Mouse (Mus musculus): Measurements from ENCODE around the gene Tec. TPM values are rescaled to one million over a fixed set of nuclear protein-coding genes. Genes with fewer than 3 reads are reported as not detected.

The Tec gene
- polyA plus RNA-seq, 1 experiment from 2014 or later: 5.2 TPM

- Histone ChIP-seq H3K27me3 (no peaks in the 10 kb centered on the region), H3K4me1 (no peaks in the 10 kb centered on the region), H3K4me3 (no peak overlapping the region), H3K27ac (replicated peaks) (no peak overlapping the region), H3K9ac (replicated peaks) (no peak overlapping the region), H3K36me3 (no peaks in the 10 kb centered on the region), H3K4me2 (replicated peaks) (no peak overlapping the region), H3K9me3 (no peaks in the 10 kb centered on the region)
- 88% methylated on average over 19 of the region's 19 CpGs for WGBS
- ATAC-seq (ENCODE audit: low FRiP score, low read depth): no peak
These were observed 18.4 kb upstream of the Tec start for GRCm38 (mm10) chr5:72886458-72887222.

GRCm38 (mm10) chr5:72883706-72884105, 15.4 kb upstream of the Tec start:
- no peak overlapping the region for H3K4me2 ChIP-seq (replicated peaks)
- H3K9ac ChIP-seq (replicated peaks): no peak overlapping the region
- no peaks in the 10 kb centered on the region for H3K9me3 ChIP-seq
- H3K4me3 ChIP-seq: no peak overlapping the region
- H3K27me3 ChIP-seq: no peaks in the 10 kb centered on the region
- ATAC-seq (ENCODE audit: low FRiP score, low read depth): no peak
- 80% methylated on average over 3 of the region's 3 CpGs for WGBS
- no peaks in the 10 kb centered on the region for H3K36me3 ChIP-seq
- no peak overlapping the region for H3K27ac ChIP-seq (replicated peaks)
- H3K4me1 ChIP-seq: no peaks in the 10 kb centered on the region

DNA sequence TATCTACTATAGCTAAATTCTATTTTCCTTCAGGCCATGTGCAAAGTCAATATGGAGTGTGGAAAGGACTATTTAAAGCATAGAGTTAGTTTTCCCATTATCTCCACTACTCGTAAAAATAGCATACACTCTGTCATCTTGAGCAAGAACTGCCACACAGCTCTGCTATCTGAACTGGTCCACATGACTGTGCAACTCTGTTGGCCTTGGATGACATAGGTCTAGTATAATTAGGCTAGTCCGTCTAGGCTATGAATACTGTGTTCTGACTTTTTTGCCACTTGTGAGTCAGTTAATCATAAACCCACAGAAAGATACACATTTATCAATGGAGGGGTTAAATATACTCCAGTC, 14.1 kb upstream of the Tec start:
- H3K9me3 ChIP-seq: no peaks in the 10 kb centered on the region

GRCm38 (mm10) chr5:72881748-72882411, 13.6 kb upstream of the Tec start:
- Histone ChIP-seq H3K9ac (replicated peaks) (no peak overlapping the region), H3K27ac (replicated peaks) (no peak overlapping the region), H3K4me2 (replicated peaks) (no peak overlapping the region), H3K36me3 (no peaks in the 10 kb centered on the region), H3K9me3 (no peaks in the 10 kb centered on the region), H3K27me3 (no peaks in the 10 kb centered on the region; the same call in 1 of the 2 replicates), H3K4me1 (no peaks in the 10 kb centered on the region), H3K4me3 (no peak overlapping the region)
- no peak for ATAC-seq (ENCODE audit: low FRiP score, low read depth)
- WGBS: 89% methylated on average over 12 of the region's 12 CpGs

More for the DNA sequence above, 14.1 kb upstream of the Tec start:
- Histone ChIP-seq H3K27ac (replicated peaks) (no peak overlapping the region), H3K4me2 (replicated peaks) (no peak overlapping the region), H3K4me1 (no peaks in the 10 kb centered on the region), H3K27me3 (no peaks in the 10 kb centered on the region; the same call in 1 of the 2 replicates), H3K36me3 (no peaks in the 10 kb centered on the region), H3K9ac (replicated peaks) (no peak overlapping the region), H3K4me3 (no peak overlapping the region)
- ATAC-seq (ENCODE audit: low FRiP score, low read depth): no peak
- 82% methylated on average over 2 of the region's 2 CpGs for WGBS

GRCm38 (mm10) chr5:72879736-72880135, 11.5 kb upstream of the Tec start:
- H3K36me3 ChIP-seq: no peaks in the 10 kb centered on the region
- H3K4me2 ChIP-seq (replicated peaks): no peak overlapping the region
- H3K9me3 ChIP-seq: no peaks in the 10 kb centered on the region
- H3K27me3 ChIP-seq: peaks cover 10% of the 10 kb centered on the region
- H3K9ac ChIP-seq (replicated peaks): no peak overlapping the region
- H3K4me3 ChIP-seq: no peak overlapping the region
- 18% methylated on average over 5 of the region's 5 CpGs for WGBS
- H3K27ac ChIP-seq (replicated peaks): no peak overlapping the region
- no peak for ATAC-seq (ENCODE audit: low FRiP score, low read depth)
- peaks cover 5% of the 10 kb centered on the region for H3K4me1 ChIP-seq

- no peak overlapping the region for H3K4me3 ChIP-seq
- peaks cover 9% of the 10 kb centered on the region for H3K4me1 ChIP-seq
These were observed 2.8 kb upstream of the Tec start for GRCm38 (mm10) chr5:72871114-72871513.

GRCm38 (mm10) chr5:72869779-72870608, 1.7 kb upstream of the Tec start:
- 72% methylated on average over 14 of the region's 14 CpGs for WGBS
- Histone ChIP-seq H3K9me3 (no peaks in the 10 kb centered on the region), H3K4me3 (no peak overlapping the region), H3K27ac (replicated peaks) (no peak overlapping the region), H3K4me2 (replicated peaks) (no peak overlapping the region), H3K4me1 (peaks cover 6% of the 10 kb centered on the region; the same call in 1 of the 2 replicates), H3K27me3 (peaks cover 35% of the 10 kb centered on the region), H3K36me3 (no peaks in the 10 kb centered on the region), H3K9ac (replicated peaks) (no peak overlapping the region)
- no peak for ATAC-seq (ENCODE audit: low FRiP score, low read depth)

More at GRCm38 (mm10) chr5:72871114-72871513, 2.8 kb upstream of the Tec start:
- no peak overlapping the region for H3K9ac ChIP-seq (replicated peaks)
- no peak overlapping the region for H3K4me2 ChIP-seq (replicated peaks)
- no peak for ATAC-seq (ENCODE audit: low FRiP score, low read depth)
- peaks cover 43% of the 10 kb centered on the region for H3K27me3 ChIP-seq
- WGBS: 75% methylated on average over 4 of the region's 4 CpGs
- H3K9me3 ChIP-seq: no peaks in the 10 kb centered on the region
- H3K36me3 ChIP-seq: no peaks in the 10 kb centered on the region
- no peak overlapping the region for H3K27ac ChIP-seq (replicated peaks)

DNA sequence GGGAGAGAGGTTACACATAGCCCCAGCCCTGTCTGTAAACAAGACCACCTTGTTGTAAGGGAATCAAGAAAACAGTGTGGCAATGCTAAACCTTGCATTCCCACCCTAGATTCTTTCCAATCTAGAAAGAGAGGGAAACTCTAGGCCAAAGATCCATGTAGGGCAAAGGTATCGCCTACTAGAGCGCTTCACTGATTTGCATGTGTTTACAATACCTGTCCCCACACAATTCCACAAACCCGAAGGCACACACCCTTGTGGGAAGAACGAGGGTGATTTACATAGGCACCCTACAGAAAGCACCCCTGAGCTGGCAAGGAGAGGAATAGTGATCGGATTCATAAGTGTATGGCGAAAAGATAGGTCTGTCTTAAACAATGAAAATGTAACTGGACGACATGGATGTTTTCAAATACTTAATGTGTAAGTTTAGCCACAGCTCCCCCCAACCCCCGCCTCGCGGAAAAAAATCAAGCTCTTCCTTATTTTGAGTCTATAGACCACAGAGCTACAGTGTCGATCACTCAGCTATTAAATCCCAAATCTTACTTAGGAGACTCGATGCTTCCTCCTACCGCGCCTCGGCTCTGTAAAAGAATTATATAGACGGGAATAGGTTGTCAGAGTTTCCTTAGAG, 1.1 kb downstream of the Tec start:
- no peaks in the 10 kb centered on the region for H3K9me3 ChIP-seq
- peaks cover 6% of the 10 kb centered on the region; the same call in 1 of the 2 replicates for H3K4me1 ChIP-seq
- no peaks in the 10 kb centered on the region for H3K36me3 ChIP-seq
- no peak overlapping the region for H3K27ac ChIP-seq (replicated peaks)
- no peak for ATAC-seq (ENCODE audit: low FRiP score, low read depth)
- H3K27me3 ChIP-seq: peaks cover 40% of the 10 kb centered on the region
- no peak overlapping the region for H3K4me3 ChIP-seq
- no peak overlapping the region for H3K9ac ChIP-seq (replicated peaks)
- H3K4me2 ChIP-seq (replicated peaks): 0 out of 2 replicates have a peak overlapping the region, but pooled peaks have one; percentile 81
- 26% methylated on average over 16 of the region's 16 CpGs for WGBS

DNA sequence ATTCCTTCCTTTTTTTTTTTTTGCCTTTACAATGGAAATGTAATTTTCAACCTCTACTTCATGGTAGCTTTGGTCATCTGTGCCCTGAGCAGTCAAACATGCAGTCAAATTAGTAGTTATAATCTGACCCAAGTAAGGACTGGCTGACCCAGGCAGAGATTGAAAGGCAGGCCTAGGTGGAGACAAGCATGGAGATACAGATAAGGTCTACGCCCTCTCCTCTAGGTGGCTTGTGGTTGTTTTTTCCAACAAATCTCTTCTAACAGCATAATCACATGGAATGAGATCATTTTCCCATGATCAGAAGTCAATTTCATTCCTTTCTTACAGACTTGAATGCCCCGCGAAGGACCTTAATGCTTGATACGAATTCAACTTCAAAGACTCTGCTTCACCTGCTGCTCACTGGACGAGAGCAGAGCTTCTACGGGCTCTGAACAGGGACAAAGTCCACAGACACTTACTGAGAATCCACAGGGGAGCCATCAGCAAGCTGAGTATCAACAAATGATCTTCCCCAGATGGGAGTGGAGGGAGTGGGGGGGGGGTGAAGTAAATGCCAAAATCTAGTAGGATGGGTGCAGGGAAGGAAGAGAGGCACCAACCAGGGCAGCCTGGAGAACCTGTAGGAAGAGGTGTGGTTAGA, 1.9 kb downstream of the Tec start:
- H3K9me3 ChIP-seq: no peaks in the 10 kb centered on the region
- no peak overlapping the region for H3K4me3 ChIP-seq
- 53% methylated on average over 6 of the region's 6 CpGs for WGBS
- no peak overlapping the region for H3K9ac ChIP-seq (replicated peaks)
- H3K4me2 ChIP-seq (replicated peaks): no peak overlapping the region
- no peaks in the 10 kb centered on the region for H3K36me3 ChIP-seq
- no peak for ATAC-seq (ENCODE audit: low FRiP score, low read depth)
- no peak overlapping the region for H3K27ac ChIP-seq (replicated peaks)
- H3K4me1 ChIP-seq: peaks cover 6% of the 10 kb centered on the region; the same call in 1 of the 2 replicates
- peaks cover 40% of the 10 kb centered on the region for H3K27me3 ChIP-seq

DNA sequence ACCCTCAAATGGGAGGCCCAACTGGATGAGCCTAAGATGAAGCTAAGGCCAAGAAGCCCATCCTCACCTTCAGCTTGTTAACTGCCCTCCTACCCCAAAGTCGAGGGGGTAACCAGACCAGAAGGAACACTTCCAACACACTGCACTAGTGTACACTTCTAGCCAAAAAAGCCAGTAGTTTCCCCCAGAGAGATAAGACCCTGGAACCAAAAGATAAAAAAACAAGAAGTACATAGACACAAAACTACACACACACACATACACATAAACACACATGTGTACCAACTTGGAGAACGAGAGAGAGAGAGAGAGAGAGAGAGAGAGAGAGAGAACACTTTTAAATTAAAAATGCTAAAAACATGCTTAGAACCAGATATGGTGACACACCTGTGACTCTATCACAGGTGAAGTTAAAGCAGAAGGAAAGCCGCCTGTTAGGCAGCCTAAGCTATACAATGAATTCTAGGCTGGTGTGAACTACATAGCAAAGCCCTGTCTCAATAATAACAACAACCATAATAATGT, 3.6 kb downstream of the Tec start:
- Histone ChIP-seq H3K4me2 (replicated peaks) (no peak overlapping the region), H3K36me3 (no peaks in the 10 kb centered on the region), H3K27ac (replicated peaks) (no peak overlapping the region), H3K9ac (replicated peaks) (no peak overlapping the region), H3K9me3 (0 out of 2 replicates have a peak, but pooled peaks cover 3% of the 10 kb centered on the region), H3K4me3 (no peak overlapping the region), H3K27me3 (peaks cover 35% of the 10 kb centered on the region), H3K4me1 (peaks cover 6% of the 10 kb centered on the region; the same call in 1 of the 2 replicates)
- 77% methylated on average over 3 of the region's 3 CpGs for WGBS
- no peak for ATAC-seq (ENCODE audit: low FRiP score, low read depth)

- 94% methylated on average over 9 of the region's 9 CpGs for WGBS
- Histone ChIP-seq H3K4me3 (no peak overlapping the region), H3K4me1 (peaks cover 6% of the 10 kb centered on the region; the same call in 1 of the 2 replicates), H3K27me3 (peaks cover 26% of the 10 kb centered on the region), H3K9ac (replicated peaks) (no peak overlapping the region), H3K36me3 (no peaks in the 10 kb centered on the region), H3K4me2 (replicated peaks) (no peak overlapping the region), H3K9me3 (0 out of 2 replicates have a peak, but pooled peaks cover 3% of the 10 kb centered on the region), H3K27ac (replicated peaks) (no peak overlapping the region)
- no peak for ATAC-seq (ENCODE audit: low FRiP score, low read depth)
These were observed 5.1 kb downstream of the Tec start for GRCm38 (mm10) chr5:72863166-72863565.
